Mouse (Mus musculus) left cerebral cortex, postnatal 36 days (tissue): ENCODE data around the gene Mfsd4a. TPM values are rescaled to one million over a fixed set of nuclear protein-coding genes. Genes with fewer than 3 reads are reported as not detected.

Experiments used
- DNase-seq, 2 experiments: peaks; one replicate each; pipeline ENCODE4 v3.0.0; 2021 to 2022; ENCODE audit warnings: low spot score in 2 of 2, mixed read lengths in 1 of 2
- intact Hi-C: fragments of 180-260 bp; cut with DNase I; formaldehyde crosslinking; loops from one replicate; pipeline ENCODE4 v1.15.1; 2025
- total RNA-seq, 2 experiments: library from RNA; stranded (reverse); gene quantifications; 2 replicates each; pipeline ENCODE4 v1.2.3; 2021

Gene Mfsd4a
- total RNA-seq, 2 experiments from 2014 or later = 77.5 to 101 TPM

- intact Hi-C loops = no loop called here
- DNase-seq = no peak
These were observed 2.8 kb upstream of the Mfsd4a start for GRCm38 (mm10) chr1:132070659-132071058.

- intact Hi-C loops = no loop called here
These were observed 1.6 kb upstream of the Mfsd4a start for GRCm38 (mm10) chr1:132069436-132069835.

GRCm38 (mm10) chr1:132065475-132066172, 2.2 kb downstream of the Mfsd4a start:
- intact Hi-C loops = no loop called here
- DNase-seq = peak in 1 of 2 experiments; percentile 40

More at GRCm38 (mm10) chr1:132069436-132069835, 1.6 kb upstream of the Mfsd4a start:
- peak in 1 of 2 experiments; percentile 26 for DNase-seq

- peak in 1 of 2 experiments; percentile 26 for DNase-seq
- intact Hi-C loops = no loop called here
These were observed 2.9 kb downstream of the Mfsd4a start for GRCm38 (mm10) chr1:132065001-132065400.

GRCm38 (mm10) chr1:132063096-132063495, 4.8 kb downstream of the Mfsd4a start:
- intact Hi-C loops = no loop called here
- no peak for DNase-seq

GRCm38 (mm10) chr1:132061750-132062541, 5.9 kb downstream of the Mfsd4a start:
- no peak for DNase-seq
- intact Hi-C loops = no loop called here

GRCm38 (mm10) chr1:132060036-132060769, 7.7 kb downstream of the Mfsd4a start:
- intact Hi-C loops = no loop called here
- no peak for DNase-seq

- intact Hi-C loops = no loop called here
- no peak for DNase-seq
These were observed 9.3 kb downstream of the Mfsd4a start for GRCm38 (mm10) chr1:132058558-132058957.

- no peak for DNase-seq
- intact Hi-C loops = no loop called here
These were observed 12.7 kb downstream of the Mfsd4a start for GRCm38 (mm10) chr1:132055054-132055664.

GRCm38 (mm10) chr1:132054387-132054786, 13.5 kb downstream of the Mfsd4a start:
- intact Hi-C loops = no loop called here
- no peak for DNase-seq

GRCm38 (mm10) chr1:132051746-132052145, 16.1 kb downstream of the Mfsd4a start:
- no peak for DNase-seq
- intact Hi-C loops = no loop called here

GRCm38 (mm10) chr1:132046143-132046735, 21.6 kb downstream of the Mfsd4a start:
- peak; percentile 57 to 61 for DNase-seq
- intact Hi-C loops = loop anchor here (5.0 kb wide), 2 partner anchors 49 to 71 kb away; no protein-coding TSS in a partner anchor

GRCm38 (mm10) chr1:132043759-132044158, 24.1 kb downstream of the Mfsd4a start:
- DNase-seq = peak; percentile 40 to 59
- intact Hi-C loops = loop anchor here (5.0 kb wide), 1 partner anchor 36 kb away; the partner anchor contains the start of gene Elk4

- intact Hi-C loops = loop anchor here (5.0 kb wide), 1 partner anchor 33 kb away; the partner anchor contains the start of gene Elk4
These were observed 27.7 kb downstream of the Mfsd4a start for GRCm38 (mm10) chr1:132040201-132040621.

GRCm38 (mm10) chr1:132038753-132039152, 29.1 kb downstream of the Mfsd4a start:
- intact Hi-C loops = no loop called here
- no peak for DNase-seq

More at GRCm38 (mm10) chr1:132040201-132040621, 27.7 kb downstream of the Mfsd4a start:
- no peak for DNase-seq

GRCm38 (mm10) chr1:132037746-132038145, 30.1 kb downstream of the Mfsd4a start:
- intact Hi-C loops = no loop called here
- no peak for DNase-seq

- intact Hi-C loops = no loop called here
These were observed 35.7 kb downstream of the Mfsd4a start for GRCm38 (mm10) chr1:132032172-132032571.

GRCm38 (mm10) chr1:132030574-132030973, 37.3 kb downstream of the Mfsd4a start:
- intact Hi-C loops = no loop called here
- DNase-seq = no peak

More at GRCm38 (mm10) chr1:132032172-132032571, 35.7 kb downstream of the Mfsd4a start:
- DNase-seq = no peak

- no peak for DNase-seq
These were observed 39.4 kb downstream of the Mfsd4a start for GRCm38 (mm10) chr1:132028413-132028812.

More at GRCm38 (mm10) chr1:132028413-132028812, 39.4 kb downstream of the Mfsd4a start:
- intact Hi-C loops = no loop called here
